Mouse (Mus musculus): ENCODE data around the gene Acap2. TPM values are rescaled to one million over a fixed set of nuclear protein-coding genes. Genes with fewer than 3 reads are reported as not detected.

The Acap2 gene
- polyA plus RNA-seq, 1 experiment = 39.0 TPM

DNA sequence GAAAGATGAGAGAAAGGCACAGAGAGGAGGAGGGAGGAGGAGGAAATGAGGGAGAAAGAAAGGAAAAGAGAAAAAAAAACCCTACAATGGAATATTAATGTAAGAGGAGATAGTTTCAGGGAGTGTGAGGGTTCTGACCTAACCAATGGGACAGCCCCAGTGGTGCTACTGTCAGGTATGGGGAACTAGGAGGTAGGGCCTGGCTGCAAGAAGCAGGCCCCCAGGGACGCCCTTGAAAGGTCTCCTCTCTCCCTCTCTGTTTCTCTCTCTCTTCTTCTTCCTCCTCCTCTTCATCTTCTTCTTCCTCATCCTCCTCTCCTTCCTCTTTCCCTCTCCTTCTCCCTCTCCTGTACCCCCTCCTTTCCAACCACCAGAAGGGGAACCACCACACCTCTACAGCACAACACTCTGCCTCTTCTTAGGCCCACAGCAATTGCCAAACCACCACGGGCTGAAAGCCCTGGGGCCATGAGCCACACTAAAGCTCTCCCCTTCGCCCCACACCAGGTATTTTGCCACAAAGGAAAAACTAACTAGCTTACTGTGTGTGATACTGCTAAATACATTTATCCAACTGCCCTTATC lies 126.6 kb downstream of the Acap2 start:
- no peak for TF ChIP-seq EP300 (IDR thresholded peaks at IDR 0.05; ENCODE audit: insufficient read depth, low read depth, low read length)
- TF ChIP-seq CTCF (IDR thresholded peaks at IDR 0.05; ENCODE audit: low read depth, low read length) = no peak
- TF ChIP-seq POLR2A (IDR thresholded peaks at IDR 0.05; ENCODE audit: insufficient read depth, low read length) = no peak
- Histone ChIP-seq H3K4me3 (ENCODE audit: low read depth, low read length) (no peak overlapping the region), H3K9ac (ENCODE audit: low read depth, poor library complexity, severe bottlenecking) (no peak overlapping the region), H3K4me1 (ENCODE audit: control insufficient read depth, insufficient read depth, low read length) (no peaks in the 10 kb centered on the region), H3K9me3 (replicated peaks; ENCODE audit: control insufficient read depth, insufficient read depth, low read length, poor library complexity, severe bottlenecking) (no peaks in the 10 kb centered on the region), H3K27ac (ENCODE audit: insufficient read depth, low read length) (no peak overlapping the region), H3K27me3 (ENCODE audit: control insufficient read depth, insufficient read depth, low read length, poor library complexity, severe bottlenecking) (no peaks in the 10 kb centered on the region), H3K36me3 (ENCODE audit: control insufficient read depth, insufficient read depth, low read length, poor library complexity, severe bottlenecking) (no peaks in the 10 kb centered on the region)

DNA sequence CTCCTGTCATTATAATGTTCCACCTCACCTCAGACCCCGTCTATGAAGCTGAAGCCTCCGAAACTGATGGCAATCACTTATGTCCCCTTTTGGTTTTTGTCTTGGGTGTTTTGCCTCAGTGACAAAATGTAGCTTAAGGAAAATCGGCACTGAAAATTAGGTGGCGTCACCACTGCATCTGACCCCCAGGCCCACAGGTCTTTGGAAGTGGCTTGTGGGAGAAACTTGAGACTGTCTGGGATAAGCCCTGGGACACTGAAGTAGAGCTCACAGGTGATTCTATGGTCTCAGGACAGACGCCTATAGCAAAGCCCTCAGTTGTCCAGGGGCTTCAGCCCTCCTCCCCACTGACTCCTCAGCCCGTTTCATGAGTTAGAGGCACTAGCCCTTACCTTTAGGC lies 129.3 kb downstream of the Acap2 start:
- Histone ChIP-seq H3K27me3 (ENCODE audit: control insufficient read depth, insufficient read depth, low read length, poor library complexity, severe bottlenecking) (no peaks in the 10 kb centered on the region), H3K4me3 (ENCODE audit: low read depth, low read length) (no peak overlapping the region), H3K9ac (ENCODE audit: low read depth, poor library complexity, severe bottlenecking) (no peak overlapping the region), H3K27ac (ENCODE audit: insufficient read depth, low read length) (no peak overlapping the region), H3K4me1 (ENCODE audit: control insufficient read depth, insufficient read depth, low read length) (no peaks in the 10 kb centered on the region), H3K9me3 (replicated peaks; ENCODE audit: control insufficient read depth, insufficient read depth, low read length, poor library complexity, severe bottlenecking) (no peaks in the 10 kb centered on the region), H3K36me3 (ENCODE audit: control insufficient read depth, insufficient read depth, low read length, poor library complexity, severe bottlenecking) (no peaks in the 10 kb centered on the region)
- no peak for TF ChIP-seq EP300 (IDR thresholded peaks at IDR 0.05; ENCODE audit: insufficient read depth, low read depth, low read length)
- TF ChIP-seq CTCF (IDR thresholded peaks at IDR 0.05; ENCODE audit: low read depth, low read length) = no peak
- no peak for TF ChIP-seq POLR2A (IDR thresholded peaks at IDR 0.05; ENCODE audit: insufficient read depth, low read length)

DNA sequence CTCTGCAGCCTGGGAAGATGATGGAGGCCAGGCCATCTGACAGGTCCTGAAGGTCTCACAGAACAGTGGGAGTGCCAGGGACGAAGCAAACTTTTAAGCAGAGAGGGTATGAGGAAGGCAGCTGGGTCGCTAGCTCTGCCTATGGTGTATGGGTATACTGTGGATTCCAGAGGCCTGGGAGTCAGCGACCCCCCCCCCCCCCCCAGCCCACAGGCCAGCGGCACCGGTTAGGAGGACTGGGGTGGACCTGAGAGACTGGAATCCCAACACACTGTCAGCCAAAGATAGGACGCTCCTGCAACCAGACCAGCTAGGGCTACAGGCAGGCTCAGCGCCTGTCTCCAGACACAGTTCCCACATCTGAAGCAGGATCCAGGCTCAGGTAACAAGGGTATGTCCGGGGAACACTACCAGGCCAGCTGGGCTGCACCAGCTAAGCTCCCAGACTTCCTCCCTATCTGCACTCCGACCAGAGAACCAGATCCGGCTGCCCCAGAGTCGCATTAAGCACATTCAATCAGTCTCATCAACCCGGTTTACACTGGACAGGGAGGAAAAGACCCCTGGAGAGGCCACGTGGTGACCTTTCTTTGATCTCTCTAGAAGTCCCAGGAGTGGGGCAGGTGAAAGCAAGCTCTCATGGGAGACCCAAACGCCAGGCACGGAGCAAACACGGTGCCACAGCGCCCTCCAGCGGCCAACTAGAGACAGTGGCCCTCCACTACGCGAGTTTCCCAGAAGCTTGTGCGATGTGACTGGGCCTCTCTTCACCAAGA lies 130.5 kb downstream of the Acap2 start:
- Histone ChIP-seq H3K9me3 (replicated peaks; ENCODE audit: control insufficient read depth, insufficient read depth, low read length, poor library complexity, severe bottlenecking) (no peaks in the 10 kb centered on the region; the same call in 1 of the 2 replicates), H3K4me1 (ENCODE audit: control insufficient read depth, insufficient read depth, low read length) (no peaks in the 10 kb centered on the region), H3K36me3 (ENCODE audit: control insufficient read depth, insufficient read depth, low read length, poor library complexity, severe bottlenecking) (no peaks in the 10 kb centered on the region), H3K9ac (ENCODE audit: low read depth, poor library complexity, severe bottlenecking) (no peak overlapping the region), H3K27ac (ENCODE audit: insufficient read depth, low read length) (no peak overlapping the region), H3K27me3 (ENCODE audit: control insufficient read depth, insufficient read depth, low read length, poor library complexity, severe bottlenecking) (no peaks in the 10 kb centered on the region), H3K4me3 (ENCODE audit: low read depth, low read length) (no peak overlapping the region)
- TF ChIP-seq CTCF (IDR thresholded peaks at IDR 0.05; ENCODE audit: low read depth, low read length) = peak; percentile 94
- TF ChIP-seq POLR2A (IDR thresholded peaks at IDR 0.05; ENCODE audit: insufficient read depth, low read length) = no peak
- TF ChIP-seq EP300 (IDR thresholded peaks at IDR 0.05; ENCODE audit: insufficient read depth, low read depth, low read length) = 0 out of 2 replicates have a peak, but pooled peaks have one; percentile 44

DNA sequence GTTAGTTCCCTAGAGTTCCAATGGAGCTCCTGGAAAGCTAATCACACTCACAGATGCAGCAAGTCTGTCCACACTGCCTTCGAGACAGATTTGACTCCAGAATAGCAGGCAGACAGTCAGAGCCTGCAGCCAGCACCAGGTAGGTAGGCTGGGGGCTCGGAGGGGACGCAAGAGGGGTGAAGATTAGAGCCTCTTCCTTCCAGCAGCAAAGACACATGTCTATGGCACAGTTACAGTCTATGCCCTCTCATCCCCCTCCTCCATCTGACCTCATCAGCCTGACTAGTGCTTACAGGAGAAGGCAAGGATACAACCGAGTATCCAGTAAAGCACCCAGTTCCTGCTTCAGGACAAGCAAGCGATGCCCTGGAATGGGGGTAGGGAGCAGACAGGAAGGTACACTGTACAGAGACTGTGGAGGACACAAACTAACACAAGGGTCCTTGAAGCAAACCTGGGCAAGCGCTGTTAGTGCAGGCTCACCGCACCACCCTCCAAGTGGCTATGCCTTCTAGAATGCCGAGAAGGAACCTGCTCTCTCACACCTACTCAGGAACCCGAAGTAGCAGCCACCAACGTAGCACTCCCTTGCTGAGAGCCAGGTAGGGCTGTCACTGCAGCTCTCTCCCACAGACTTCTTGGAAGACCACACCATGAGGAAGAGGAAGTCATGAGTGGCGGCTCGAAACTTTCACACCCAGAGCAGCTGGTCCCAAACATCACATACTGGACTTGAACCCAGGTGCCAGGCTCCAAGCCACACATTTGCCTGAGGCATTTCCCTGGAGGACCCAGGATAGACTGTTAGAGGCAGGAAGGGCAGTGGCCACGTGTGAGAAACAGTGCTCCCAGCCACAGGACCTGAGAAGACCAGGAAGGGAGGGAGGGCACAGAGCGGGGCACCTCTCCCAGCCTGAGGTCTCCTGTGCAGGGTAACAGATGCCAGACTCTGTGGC lies 131.6 kb downstream of the Acap2 start:
- no peak overlapping the region for H3K27ac ChIP-seq (ENCODE audit: insufficient read depth, low read length)
- H3K36me3 ChIP-seq (ENCODE audit: control insufficient read depth, insufficient read depth, low read length, poor library complexity, severe bottlenecking) = no peaks in the 10 kb centered on the region
- H3K9me3 ChIP-seq (replicated peaks; ENCODE audit: control insufficient read depth, insufficient read depth, low read length, poor library complexity, severe bottlenecking) = no peaks in the 10 kb centered on the region; the same call in 1 of the 2 replicates
- no peaks in the 10 kb centered on the region for H3K27me3 ChIP-seq (ENCODE audit: control insufficient read depth, insufficient read depth, low read length, poor library complexity, severe bottlenecking)
- H3K9ac ChIP-seq (ENCODE audit: low read depth, poor library complexity, severe bottlenecking) = no peak overlapping the region
- TF ChIP-seq POLR2A (IDR thresholded peaks at IDR 0.05; ENCODE audit: insufficient read depth, low read length) (no peak), EP300 (IDR thresholded peaks at IDR 0.05; ENCODE audit: insufficient read depth, low read depth, low read length) (no peak), CTCF (IDR thresholded peaks at IDR 0.05; ENCODE audit: low read depth, low read length) (no peak)
- no peaks in the 10 kb centered on the region for H3K4me1 ChIP-seq (ENCODE audit: control insufficient read depth, insufficient read depth, low read length)
- H3K4me3 ChIP-seq (ENCODE audit: low read depth, low read length) = no peak overlapping the region

DNA sequence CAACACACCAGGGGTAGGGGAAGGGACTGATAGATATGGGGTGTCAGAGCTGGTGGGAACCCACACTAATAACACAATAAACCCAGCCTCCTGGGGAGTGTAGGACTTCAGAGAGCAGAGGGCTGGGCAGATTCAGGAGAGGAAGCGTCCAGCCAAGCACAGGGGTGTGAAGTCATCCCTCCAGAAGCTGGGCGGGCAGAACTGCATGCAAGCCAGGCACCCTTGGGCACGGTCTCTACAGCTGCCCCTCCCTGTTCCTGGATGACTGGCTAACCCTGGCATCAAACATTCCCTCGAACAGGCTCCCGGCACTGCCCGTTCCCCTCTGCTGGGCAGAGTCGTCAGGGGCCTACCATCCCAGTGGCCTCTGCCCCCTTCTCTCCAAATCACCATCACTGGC lies 132.8 kb downstream of the Acap2 start:
- TF ChIP-seq CTCF (IDR thresholded peaks at IDR 0.05; ENCODE audit: low read depth, low read length) = no peak
- no peak for TF ChIP-seq EP300 (IDR thresholded peaks at IDR 0.05; ENCODE audit: insufficient read depth, low read depth, low read length)
- no peak for TF ChIP-seq POLR2A (IDR thresholded peaks at IDR 0.05; ENCODE audit: insufficient read depth, low read length)
- Histone ChIP-seq H3K36me3 (ENCODE audit: control insufficient read depth, insufficient read depth, low read length, poor library complexity, severe bottlenecking) (no peaks in the 10 kb centered on the region), H3K27ac (ENCODE audit: insufficient read depth, low read length) (no peak overlapping the region), H3K4me3 (ENCODE audit: low read depth, low read length) (no peak overlapping the region), H3K4me1 (ENCODE audit: control insufficient read depth, insufficient read depth, low read length) (no peaks in the 10 kb centered on the region), H3K27me3 (ENCODE audit: control insufficient read depth, insufficient read depth, low read length, poor library complexity, severe bottlenecking) (no peaks in the 10 kb centered on the region), H3K9ac (ENCODE audit: low read depth, poor library complexity, severe bottlenecking) (no peak overlapping the region), H3K9me3 (replicated peaks; ENCODE audit: control insufficient read depth, insufficient read depth, low read length, poor library complexity, severe bottlenecking) (no peaks in the 10 kb centered on the region; the same call in 1 of the 2 replicates)
